Mouse (Mus musculus) left cerebral cortex, postnatal 25 days (tissue): ENCODE results near the gene Cdx2. TPM values are rescaled to one million over a fixed set of nuclear protein-coding genes. Genes with fewer than 3 reads are reported as not detected.

Experiments
- DNase-seq, 2 experiments: peaks; one replicate each; pipeline ENCODE4 v3.0.0; 2022; ENCODE audit warnings: low spot score in 2 of 2, mixed read lengths in 1 of 2
- intact Hi-C: fragments of 180-260 bp; cut with DNase I; formaldehyde crosslinking; loops from one replicate; pipeline ENCODE4 v1.15.1; 2025
- total RNA-seq, 2 experiments: library from RNA; stranded (reverse); gene quantifications; 2 replicates each; pipeline ENCODE4 v1.2.3; 2021

The Cdx2 gene
- total RNA-seq, 2 experiments from 2014 or later, result not detected

GRCm38 (mm10) chr5:147319653-147320052 lies 12.6 kb upstream of the Cdx2 start:
- intact Hi-C loops, result loop anchor here (1.0 to 5.0 kb wide), 6 partner anchors 92 to 642 kb away; partner anchors contain the start of gene Flt1
- peak in 1 of 2 experiments; percentile 50 for DNase-seq

GRCm38 (mm10) chr5:147317991-147318390 lies 10.9 kb upstream of the Cdx2 start:
- no peak for DNase-seq
- intact Hi-C loops, result loop anchor here (2.0 to 5.0 kb wide), 4 partner anchors 91 to 641 kb away; partner anchors contain the start of gene Flt1

GRCm38 (mm10) chr5:147317321-147317720 lies 10.3 kb upstream of the Cdx2 start:
- intact Hi-C loops, result loop anchor here (5.0 kb wide), 3 partner anchors 90 to 640 kb away; partner anchors contain the start of gene Flt1
- DNase-seq, result no peak

GRCm38 (mm10) chr5:147315432-147316075 lies 8.5 kb upstream of the Cdx2 start:
- DNase-seq, result no peak
- intact Hi-C loops, result loop anchor here (5.0 kb wide), 3 partner anchors 88 to 638 kb away; partner anchors contain the start of gene Flt1

GRCm38 (mm10) chr5:147314646-147315431 lies 7.8 kb upstream of the Cdx2 start:
- intact Hi-C loops, result loop anchor here (5.0 kb wide), 4 partner anchors 38 to 638 kb away; partner anchors contain the start of gene Flt1

GRCm38 (mm10) chr5:147312830-147313685 lies 6.0 kb upstream of the Cdx2 start:
- DNase-seq, result no peak
- intact Hi-C loops, result loop anchor here (5.0 kb wide), 1 partner anchor 36 kb away; no protein-coding TSS in a partner anchor

More at GRCm38 (mm10) chr5:147314646-147315431, 7.8 kb upstream of the Cdx2 start:
- DNase-seq, result no peak

GRCm38 (mm10) chr5:147309786-147310185 lies 2.7 kb upstream of the Cdx2 start:
- no peak for DNase-seq
- intact Hi-C loops, result loop anchor here (5.0 kb wide), 1 partner anchor 32 kb away; no protein-coding TSS in a partner anchor

- DNase-seq, result no peak
- intact Hi-C loops, result no loop called here
Observed at GRCm38 (mm10) chr5:147308451-147308850, 1.4 kb upstream of the Cdx2 start.

GRCm38 (mm10) chr5:147307398-147307785 lies 322 bp upstream of the Cdx2 start:
- intact Hi-C loops, result no loop called here
- DNase-seq, result no peak

- DNase-seq, result no peak
- intact Hi-C loops, result loop anchor here (2.0 kb wide), 1 partner anchor 119 kb away; no protein-coding TSS in a partner anchor
Observed at GRCm38 (mm10) chr5:147305856-147306637, 1.0 kb downstream of the Cdx2 start.

- intact Hi-C loops, result loop anchor here (2.0 kb wide), 1 partner anchor 118 kb away; no protein-coding TSS in a partner anchor
Observed at GRCm38 (mm10) chr5:147305166-147305565, 1.9 kb downstream of the Cdx2 start.

GRCm38 (mm10) chr5:147304276-147305155 lies 2.6 kb downstream of the Cdx2 start:
- intact Hi-C loops, result loop anchor here (2.0 to 5.0 kb wide), 2 partner anchors 37 to 118 kb away; partner anchors contain the start of gene Pdx1
- DNase-seq, result no peak

More at GRCm38 (mm10) chr5:147305166-147305565, 1.9 kb downstream of the Cdx2 start:
- DNase-seq, result no peak

GRCm38 (mm10) chr5:147302746-147303400 lies 4.2 kb downstream of the Cdx2 start:
- intact Hi-C loops, result loop anchor here (2.0 to 5.0 kb wide), 2 partner anchors 36 to 422 kb away; partner anchors contain the start of gene Pdx1
- no peak for DNase-seq

GRCm38 (mm10) chr5:147302141-147302540 lies 4.9 kb downstream of the Cdx2 start:
- DNase-seq, result no peak
- intact Hi-C loops, result loop anchor here (2.0 to 5.0 kb wide), 2 partner anchors 35 to 423 kb away; partner anchors contain the start of gene Pdx1

- intact Hi-C loops, result loop anchor here (2.0 to 5.0 kb wide), 2 partner anchors 34 to 423 kb away; partner anchors contain the start of gene Pdx1
- no peak for DNase-seq
Observed at GRCm38 (mm10) chr5:147301781-147302070, 5.3 kb downstream of the Cdx2 start.

GRCm38 (mm10) chr5:147300917-147301780 lies 5.9 kb downstream of the Cdx2 start:
- intact Hi-C loops, result loop anchor here (5.0 kb wide), 1 partner anchor 34 kb away; the partner anchor contains the start of gene Pdx1
- DNase-seq, result no peak
